Mouse (Mus musculus) liver, postnatal 0 days (tissue): ENCODE measurements at regions not wholly inside any gene's neighbourhood (a gene's known extent, or its start where the extent isn't known, plus 50 kb on each side); places are given as distances from the start of the nearest gene placed in this dataset.

Source experiments
- ATAC-seq: fragments of 200-750 bp; cut with Nextera tagmentation; 2 replicates; pipeline ENCODE4 v1.8.0; 2017; ENCODE audit warnings: mild to moderate bottlenecking, moderate library complexity
- DNase-seq: peaks from one replicate; pipeline ENCODE4 v3.0.0-alpha.2; 2016
- H3K27ac ChIP-seq: fragments of 300-500 bp; sonication (generic); 2 replicates; pipeline ENCODE4 v1.5.1; 2014; ENCODE audit warnings: antibody characterized with exemption, moderate library complexity, mild to moderate bottlenecking, low read depth
- H3K27me3 ChIP-seq: fragments of 300-500 bp; sonication (generic); 2 replicates; pipeline ENCODE4 v1.6.1; 2014; ENCODE audit warnings: low read length, control low read depth, mixed read lengths; ENCODE audit not compliant: insufficient read depth
- H3K36me3 ChIP-seq: fragments of 300-500 bp; sonication (generic); replicated peaks from 2 replicates; pipeline ENCODE4 v1.6.1; 2014; ENCODE audit warnings: mild to moderate bottlenecking, control low read depth, low read length, moderate library complexity, mixed read lengths; ENCODE audit not compliant: insufficient read depth
- H3K4me1 ChIP-seq: fragments of 300-500 bp; sonication (generic); 2 replicates; pipeline ENCODE4 v1.6.1; 2014; ENCODE audit warnings: antibody characterized with exemption, mild to moderate bottlenecking, control low read depth; ENCODE audit not compliant: insufficient read depth
- H3K4me2 ChIP-seq: fragments of 300-500 bp; sonication (generic); 2 replicates; pipeline ENCODE4 v1.6.1; 2014; ENCODE audit warnings: low read depth, mild to moderate bottlenecking, low read length, moderate library complexity, mixed read lengths
- H3K4me3 ChIP-seq: fragments of 300-500 bp; sonication (generic); 2 replicates; pipeline ENCODE4 v1.5.1; 2014; ENCODE audit warnings: low read depth, low read length
- H3K9ac ChIP-seq: fragments of 300-500 bp; sonication (generic); replicated peaks from 2 replicates; pipeline ENCODE4 v1.6.1; 2014; ENCODE audit warnings: mild to moderate bottlenecking, moderate library complexity
- H3K9me3 ChIP-seq: fragments of 300-500 bp; sonication (generic); 2 replicates; pipeline ENCODE4 v1.6.1; 2016; ENCODE audit warnings: mild to moderate bottlenecking, control low read depth, low read length, mixed read lengths
- CTCF ChIP-seq: sonication (generic); IDR thresholded peaks from 2 replicates; pipeline ENCODE4 v1.5.1; 2016; ENCODE audit warnings: antibody characterized with exemption, low read depth
- EP300 ChIP-seq: IDR thresholded peaks from 2 replicates; pipeline ENCODE4 v1.6.1; 2016; ENCODE audit warnings: antibody characterized with exemption, low read depth, mild to moderate bottlenecking
- WGBS: fragments of 180-500 bp; shearing (Covaris S2); extraction: QIAGEN DNeasy Blood & Tissue Kit; methylation state at CpG from one replicate; pipeline ENCODE4 v1.1.7; 2014; ENCODE audit not compliant: insufficient replicate concordance; 5-methylcytosine and 5-hydroxymethylcytosine counted together

DNA sequence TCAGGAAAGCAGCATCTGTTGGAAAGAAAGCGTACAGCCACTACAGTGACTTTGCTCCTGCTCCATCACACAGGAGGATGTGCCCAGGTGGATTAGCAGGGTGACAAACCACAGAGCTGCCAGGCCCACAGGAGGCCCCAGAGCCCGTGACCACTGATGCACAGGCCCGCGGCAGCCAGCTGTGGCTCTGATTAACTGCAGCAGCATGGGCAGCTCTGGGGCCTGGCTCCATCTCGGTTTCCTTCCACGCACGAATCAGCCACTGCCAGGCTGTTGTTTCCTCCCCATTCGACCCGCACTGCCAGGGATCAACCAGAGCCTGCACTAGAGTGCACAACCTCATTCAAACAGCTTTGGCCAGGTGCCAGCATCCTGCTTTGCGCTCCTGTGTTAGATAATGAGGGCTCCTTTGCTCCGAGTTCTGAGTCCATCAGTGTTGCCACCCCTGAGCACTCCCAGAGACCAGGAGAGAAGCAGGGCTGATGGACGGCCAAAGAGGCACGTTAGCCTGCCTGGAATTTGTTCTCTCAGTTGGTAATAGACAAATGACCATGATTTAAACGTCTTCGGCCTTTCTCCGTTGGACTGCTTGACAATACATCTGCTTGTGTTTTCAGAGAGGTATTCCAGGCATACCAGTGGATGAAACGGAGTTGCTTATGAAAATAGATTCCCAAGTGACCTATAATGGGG is 103.2 kb upstream of the St6galnac5 start:
- H3K4me1 ChIP-seq = no peaks in the 10 kb centered on the region
- no peak overlapping the region for H3K9ac ChIP-seq
- ATAC-seq (no peak), DNase-seq (peak; percentile 39)
- H3K27me3 ChIP-seq = no peaks in the 10 kb centered on the region
- no peaks in the 10 kb centered on the region for H3K36me3 ChIP-seq
- WGBS = 55% methylated on average over 17 of the region's 17 CpGs
- H3K4me2 ChIP-seq = no peak overlapping the region
- H3K27ac ChIP-seq = no peak overlapping the region
- no peak overlapping the region for H3K4me3 ChIP-seq
- TF ChIP-seq CTCF (no peak), EP300 (no peak)
- no peaks in the 10 kb centered on the region for H3K9me3 ChIP-seq

DNA sequence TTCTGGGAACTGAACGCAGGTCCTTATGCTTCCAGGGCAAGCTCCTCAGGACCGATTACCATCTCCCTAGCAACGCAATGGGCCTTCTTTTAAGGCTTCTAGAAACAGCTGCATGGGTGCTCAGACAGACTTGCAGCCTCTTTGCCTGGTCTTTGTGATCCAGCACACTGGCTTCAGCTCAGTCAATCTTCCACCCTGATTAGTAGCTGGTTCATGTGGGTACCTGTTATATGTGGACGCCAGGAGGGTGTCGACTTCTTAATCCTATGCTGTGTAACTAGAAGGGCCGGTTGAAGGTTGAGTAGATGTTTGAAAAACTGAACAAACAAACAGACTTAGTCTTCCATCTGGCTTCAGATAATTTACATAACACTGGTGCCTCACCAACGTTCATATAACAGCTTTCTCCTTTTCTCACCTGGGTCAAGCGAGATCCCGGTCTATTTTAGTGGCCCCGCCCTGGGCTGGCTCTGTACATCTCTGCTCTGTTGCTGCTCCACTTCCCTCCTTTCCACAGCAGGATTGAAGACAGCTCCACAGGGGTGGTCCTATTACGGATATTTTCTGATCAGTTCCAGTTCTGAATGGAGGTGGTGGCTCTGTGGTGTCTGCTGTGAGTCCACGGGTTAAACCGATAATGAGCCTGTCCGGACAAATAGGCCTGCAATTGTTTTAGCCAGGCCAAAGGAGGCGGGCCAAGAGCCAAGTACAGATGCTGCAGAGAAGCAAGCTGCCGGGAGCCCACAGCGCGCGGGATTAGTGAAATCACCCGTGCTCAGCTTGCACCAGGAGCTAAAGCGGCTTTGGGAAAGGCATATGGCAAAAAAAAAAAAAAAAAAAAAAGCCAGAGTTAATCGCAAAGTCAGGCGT is 102.4 kb upstream of the St6galnac5 start:
- Histone ChIP-seq H3K36me3 (no peaks in the 10 kb centered on the region), H3K27ac (no peak overlapping the region), H3K27me3 (no peaks in the 10 kb centered on the region), H3K9me3 (no peaks in the 10 kb centered on the region), H3K4me3 (no peak overlapping the region), H3K9ac (no peak overlapping the region), H3K4me2 (no peak overlapping the region), H3K4me1 (no peaks in the 10 kb centered on the region)
- ATAC-seq (no peak), DNase-seq (no peak)
- TF ChIP-seq CTCF (no peak), EP300 (no peak)
- WGBS = 77% methylated on average over 23 of the region's 23 CpGs

GRCm38 (mm10) chr3:153080371-153080770 is 98.3 kb upstream of the St6galnac5 start:
- no peak for ATAC-seq
- Histone ChIP-seq H3K4me1 (no peaks in the 10 kb centered on the region), H3K4me3 (no peak overlapping the region), H3K27ac (no peak overlapping the region), H3K27me3 (no peaks in the 10 kb centered on the region), H3K4me2 (no peak overlapping the region), H3K36me3 (no peaks in the 10 kb centered on the region), H3K9me3 (no peaks in the 10 kb centered on the region), H3K9ac (no peak overlapping the region)
- 71% methylated on average over 3 of the region's 3 CpGs for WGBS
- TF ChIP-seq CTCF = peak; percentile 14; the same call in 1 of the 2 replicates
- TF ChIP-seq EP300 = no peak
- no peak for DNase-seq

GRCm38 (mm10) chr3:153077846-153078703 is 96.0 kb upstream of the St6galnac5 start:
- Histone ChIP-seq H3K36me3 (no peaks in the 10 kb centered on the region), H3K27me3 (no peaks in the 10 kb centered on the region), H3K4me3 (no peak overlapping the region), H3K4me1 (no peaks in the 10 kb centered on the region), H3K27ac (no peak overlapping the region), H3K9ac (no peak overlapping the region), H3K9me3 (no peaks in the 10 kb centered on the region), H3K4me2 (no peak overlapping the region)
- DNase-seq = no peak
- WGBS = 65% methylated on average over 14 of the region's 14 CpGs
- no peak for TF ChIP-seq CTCF
- no peak for TF ChIP-seq EP300
- ATAC-seq = no peak

GRCm38 (mm10) chr3:153072200-153072919 is 90.3 kb upstream of the St6galnac5 start:
- H3K27me3 ChIP-seq = no peaks in the 10 kb centered on the region
- no peak overlapping the region for H3K27ac ChIP-seq
- no peaks in the 10 kb centered on the region for H3K9me3 ChIP-seq
- no peak overlapping the region for H3K4me3 ChIP-seq
- TF ChIP-seq CTCF = no peak
- no peak for TF ChIP-seq EP300
- DNase-seq (no peak), ATAC-seq (no peak)
- WGBS = 64% methylated on average over 10 of the region's 10 CpGs
- no peak overlapping the region for H3K9ac ChIP-seq
- H3K36me3 ChIP-seq = no peaks in the 10 kb centered on the region
- H3K4me2 ChIP-seq = no peak overlapping the region
- no peaks in the 10 kb centered on the region for H3K4me1 ChIP-seq
